Mouse (Mus musculus) stomach, embryonic 16.5 days (tissue): ENCODE data around the gene Phf12. TPM values are rescaled to one million over a fixed set of nuclear protein-coding genes. Genes with fewer than 3 reads are reported as not detected.

Experiments
- ATAC-seq: fragments of 200-750 bp; cut with Nextera tagmentation; 2 replicates; pipeline ENCODE4 v1.8.0; 2017; ENCODE audit warnings: moderate number of reproducible peaks, moderate TSS enrichment; ENCODE audit not compliant: insufficient read depth, low FRiP score
- H3K27ac ChIP-seq: fragments of 300-500 bp; sonication (generic); 2 replicates; pipeline ENCODE4 v1.5.1; 2014; ENCODE audit warnings: low read length
- H3K27me3 ChIP-seq: fragments of 300-500 bp; sonication (generic); 2 replicates; pipeline ENCODE4 v1.6.1; 2014; ENCODE audit warnings: low read length, control low read depth, mixed read lengths; ENCODE audit not compliant: control insufficient read depth, insufficient read depth
- H3K36me3 ChIP-seq: fragments of 300-500 bp; sonication (generic); 2 replicates; pipeline ENCODE4 v1.6.1; 2014; ENCODE audit warnings: low read length; ENCODE audit not compliant: control insufficient read depth, insufficient read depth
- H3K4me1 ChIP-seq: fragments of 300-500 bp; sonication (generic); 2 replicates; pipeline ENCODE4 v1.6.1; 2014; ENCODE audit warnings: low read length, control low read depth, mixed read lengths; ENCODE audit not compliant: control insufficient read depth, insufficient read depth
- H3K4me2 ChIP-seq: fragments of 300-500 bp; sonication (generic); 2 replicates; pipeline ENCODE4 v1.6.1; 2014; ENCODE audit warnings: low read depth, low read length, mixed read lengths
- H3K4me3 ChIP-seq: fragments of 300-500 bp; sonication (generic); replicated peaks from 2 replicates; pipeline ENCODE4 v1.5.1; 2014; ENCODE audit warnings: mild to moderate bottlenecking, low read length
- H3K9ac ChIP-seq: fragments of 300-500 bp; sonication (generic); 2 replicates; pipeline ENCODE4 v1.6.1; 2014; ENCODE audit warnings: low read length
- H3K9me3 ChIP-seq: fragments of 300-500 bp; sonication (generic); replicated peaks from 2 replicates; pipeline ENCODE4 v1.6.1; 2016; ENCODE audit warnings: low read length, control low read depth; ENCODE audit not compliant: control insufficient read depth
- WGBS: fragments of 180-500 bp; shearing (Covaris S2); extraction: QIAGEN DNeasy Blood & Tissue Kit; methylation state at CpG from one replicate; pipeline ENCODE4 v1.1.7; 2014; 5-methylcytosine and 5-hydroxymethylcytosine counted together
- microRNA counts: library from miRNA; unstranded; fragments of <30 nt; microRNA quantifications from one replicate; lab custom pipeline; 2016
- microRNA-seq: library from miRNA; unstranded; fragments of <30 nt; microRNA quantifications from one replicate; pipeline ENCODE4, GENCODE M21; 2016
- polyA plus RNA-seq: library from polyadenylated mRNA; unstranded; fragments of >200 nt; fragmentation: Nextera tagmentation; extraction: Ambion mirVana; gene quantifications from 2 replicates; pipeline ENCODE4 v1.2.1, GENCODE M21; 2015

Phf12 gene
- polyA plus RNA-seq, 1 experiment from 2014 or later, result 10.9 TPM

GRCm38 (mm10) chr11:78072425-78073130, 90.0 kb downstream of the Phf12 start:
- no peaks in the 10 kb centered on the region for H3K9me3 ChIP-seq
- peaks cover 17% of the 10 kb centered on the region; the same call in 1 of the 2 replicates for H3K36me3 ChIP-seq
- no peak overlapping the region for H3K4me2 ChIP-seq
- peak overlapping the region; percentile 38; the same call in 1 of the 2 replicates for H3K27ac ChIP-seq
- no peak overlapping the region; the same call in 1 of the 2 replicates for H3K4me3 ChIP-seq
- H3K9ac ChIP-seq, result peak overlapping the region; percentile 24; the same call in 1 of the 2 replicates
- H3K27me3 ChIP-seq, result no peaks in the 10 kb centered on the region
- no peak for ATAC-seq
- WGBS, result 26% methylated on average over 6 of the region's 6 CpGs
- H3K4me1 ChIP-seq, result peaks cover 5% of the 10 kb centered on the region; the same call in 1 of the 2 replicates

DNA sequence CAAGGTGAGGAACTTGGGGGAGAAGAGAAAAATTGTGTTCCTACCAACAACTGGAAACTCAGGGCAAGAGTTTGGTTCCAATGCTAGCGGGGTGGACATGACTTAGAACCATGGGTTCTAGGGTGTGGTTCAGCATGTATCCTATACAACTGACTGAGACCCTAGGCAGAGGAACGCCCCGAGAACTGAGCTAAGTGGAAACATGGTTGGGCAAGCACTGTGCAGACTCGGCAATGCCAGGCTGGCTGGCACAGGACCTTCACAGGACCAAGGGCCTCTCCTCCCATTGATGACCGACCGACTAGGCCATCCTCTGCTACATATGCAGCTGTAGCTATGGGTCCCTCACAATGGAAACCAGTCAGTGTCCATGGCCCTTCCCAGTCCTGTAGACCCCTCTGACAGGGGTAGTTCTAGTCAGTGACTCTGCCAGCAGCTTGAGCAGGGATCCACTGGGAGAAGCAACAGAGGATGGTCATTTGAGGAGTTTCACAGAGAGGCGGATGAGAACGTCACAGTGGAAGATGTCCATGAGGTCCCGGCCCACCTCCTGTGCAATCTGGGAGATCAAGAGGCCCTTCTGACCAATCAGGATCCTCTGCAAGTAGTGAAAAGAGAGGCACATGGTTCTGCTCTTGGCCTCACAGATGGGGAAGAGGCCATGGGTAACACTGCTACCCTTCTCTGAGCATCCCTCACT, 91.2 kb downstream of the Phf12 start:
- 93% methylated on average over 9 of the region's 9 CpGs for WGBS
- no peak overlapping the region for H3K4me2 ChIP-seq
- H3K9me3 ChIP-seq, result no peaks in the 10 kb centered on the region
- H3K9ac ChIP-seq, result no peak overlapping the region
- H3K36me3 ChIP-seq, result peaks cover 17% of the 10 kb centered on the region; the same call in 1 of the 2 replicates
- no peak overlapping the region for H3K27ac ChIP-seq
- peaks cover 5% of the 10 kb centered on the region; the same call in 1 of the 2 replicates for H3K4me1 ChIP-seq
- H3K4me3 ChIP-seq, result no peak overlapping the region
- no peaks in the 10 kb centered on the region for H3K27me3 ChIP-seq
- peak; percentile 38; the same call in 1 of the 2 replicates for ATAC-seq

GRCm38 (mm10) chr11:78074277-78074652, 91.7 kb downstream of the Phf12 start:
- H3K4me1 ChIP-seq, result peaks cover 10% of the 10 kb centered on the region; the same call in 1 of the 2 replicates
- 85% methylated on average over 2 of the region's 2 CpGs for WGBS
- H3K4me2 ChIP-seq, result no peak overlapping the region
- H3K36me3 ChIP-seq, result peaks cover 17% of the 10 kb centered on the region; the same call in 1 of the 2 replicates
- H3K9ac ChIP-seq, result no peak overlapping the region
- no peaks in the 10 kb centered on the region for H3K27me3 ChIP-seq
- peak; percentile 30; the same call in 1 of the 2 replicates for ATAC-seq
- no peak overlapping the region for H3K4me3 ChIP-seq
- H3K9me3 ChIP-seq, result no peaks in the 10 kb centered on the region
- H3K27ac ChIP-seq, result no peak overlapping the region

DNA sequence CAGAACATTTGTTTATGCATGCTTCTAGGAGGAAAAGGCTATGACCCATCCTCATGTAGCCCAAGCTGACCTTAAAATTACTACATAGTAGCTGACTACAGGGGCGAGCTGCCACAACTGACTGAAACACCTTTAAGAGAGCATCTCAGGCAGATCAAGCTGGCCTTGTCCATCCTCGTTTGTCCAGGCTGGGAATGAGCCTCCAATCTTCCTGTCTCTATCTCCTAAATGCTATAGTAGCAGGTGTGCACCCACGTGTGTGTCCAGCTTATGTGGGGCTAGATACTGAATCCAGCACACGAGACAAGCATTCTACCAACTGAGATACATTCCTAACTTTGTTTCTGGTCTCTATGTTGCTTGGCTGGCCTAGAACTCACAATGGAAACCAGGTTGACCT, 92.1 kb downstream of the Phf12 start:
- WGBS, result 88% methylated on average over 4 of the region's 4 CpGs
- no peak for ATAC-seq
- Histone ChIP-seq H3K27me3 (no peaks in the 10 kb centered on the region), H3K36me3 (peaks cover 17% of the 10 kb centered on the region; the same call in 1 of the 2 replicates), H3K4me1 (peaks cover 13% of the 10 kb centered on the region; the same call in 1 of the 2 replicates), H3K4me2 (no peak overlapping the region), H3K27ac (no peak overlapping the region), H3K9ac (no peak overlapping the region), H3K4me3 (no peak overlapping the region), H3K9me3 (no peaks in the 10 kb centered on the region)

MicroRNAs within 50 kb of the gene (microRNA counts, 519-probe panel; counts per million panel counts)
- microRNA mmu-miR-144 (lab: Ali Mortazavi, UCI), result 3,708 counts per million, percentile 86 among the panel's probes with 10 or more counts
- microRNA mmu-miR-451 (lab: Ali Mortazavi, UCI), result 3,336 counts per million, percentile 77 among the panel's probes with 10 or more counts

Small RNAs within 50 kb of the gene (microRNA-seq; reads per million reads assigned to microRNA genes)
- gene Mir144, result 211 reads per million, percentile 62 among the genes with 10 or more reads in this experiment
- not detected for gene Mir451a
- gene Mir451b, result not detected

Other genes starting within 250 kb of the Phf12 start
- gene Myo18a, start 219.5 kb upstream of the Phf12 start, polyA plus RNA-seq, result 44.9 and 46.0 TPM in 2 replicates
- gene Gm10277, start 195.0 kb upstream of the Phf12 start, polyA plus RNA-seq, result 1.2 and 1.4 TPM in 2 replicates
- gene Pipox, start 88.7 kb upstream of the Phf12 start, polyA plus RNA-seq, result 20.8 and 23.5 TPM in 2 replicates
- 2.0 and 2.3 TPM in 2 replicates for gene Sez6, start 52.0 kb upstream of the Phf12 start, polyA plus RNA-seq
- 12.1 and 13.8 TPM in 2 replicates for gene Dhrs13, start 49.5 kb downstream of the Phf12 start, polyA plus RNA-seq
- gene Flot2, start 55.2 kb downstream of the Phf12 start, polyA plus RNA-seq, result 59.0 and 61.1 TPM in 2 replicates
- 28.3 and 29.0 TPM in 2 replicates for gene Eral1, start 97.6 kb downstream of the Phf12 start, polyA plus RNA-seq
- gene Fam222b, start 111.9 kb downstream of the Phf12 start, polyA plus RNA-seq, result 9.5 and 11.5 TPM in 2 replicates
- 50.9 and 55.1 TPM in 2 replicates for gene Traf4, start 182.8 kb downstream of the Phf12 start, polyA plus RNA-seq
- gene Nek8, start 193.9 kb downstream of the Phf12 start, polyA plus RNA-seq, result 16.7 and 19.0 TPM in 2 replicates
- 32.5 and 32.8 TPM in 2 replicates for gene Tlcd1, start 194.0 kb downstream of the Phf12 start, polyA plus RNA-seq
- gene Rpl23a, start 200.8 kb downstream of the Phf12 start, polyA plus RNA-seq, result 1,025 and 1,263 TPM in 2 replicates
- gene Rab34, start 205.7 kb downstream of the Phf12 start, polyA plus RNA-seq, result 88.3 and 90.9 TPM in 2 replicates
- 3.1 and 3.7 TPM in 2 replicates for gene Proca1, start 210.6 kb downstream of the Phf12 start, polyA plus RNA-seq